Mouse (Mus musculus): ENCODE measurements around the gene Colgalt1.

Colgalt1 gene

DNA sequence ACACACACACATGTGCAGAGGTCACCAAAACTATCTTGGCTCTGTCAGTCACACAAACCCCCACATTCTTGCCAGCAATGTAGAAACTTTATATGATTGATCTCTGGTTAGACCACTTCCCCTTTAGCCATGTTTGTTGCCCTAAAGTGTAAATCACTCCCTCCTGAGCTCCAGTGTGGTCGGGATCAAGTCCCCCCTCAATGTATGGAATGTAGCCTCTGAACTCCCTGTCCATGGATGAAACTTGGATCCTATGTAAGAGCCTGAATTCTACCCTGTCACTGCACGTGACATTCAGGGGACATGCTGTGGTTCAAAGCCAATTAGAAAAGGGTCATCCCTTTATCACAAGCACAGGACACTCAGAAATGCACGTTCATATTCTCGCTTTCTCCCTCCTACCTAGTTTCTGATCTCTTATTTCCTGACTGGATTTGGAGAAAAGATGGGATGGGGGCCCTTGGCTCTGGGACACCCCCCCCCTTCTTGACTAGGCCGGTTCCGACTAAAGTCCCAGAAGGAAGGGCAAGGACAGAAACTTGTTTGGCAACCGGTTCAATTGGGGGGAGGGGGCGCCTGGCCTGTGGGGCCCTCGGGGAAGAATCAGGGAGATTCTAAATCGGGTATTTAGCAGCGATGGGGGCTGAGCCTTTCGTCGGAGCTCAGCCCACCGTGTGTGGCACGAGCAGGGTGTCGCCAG, 17.7 kb downstream of the Colgalt1 start:
- no peak for DNase-seq (ENCODE audit: low spot score in 2 of 2)

DNA sequence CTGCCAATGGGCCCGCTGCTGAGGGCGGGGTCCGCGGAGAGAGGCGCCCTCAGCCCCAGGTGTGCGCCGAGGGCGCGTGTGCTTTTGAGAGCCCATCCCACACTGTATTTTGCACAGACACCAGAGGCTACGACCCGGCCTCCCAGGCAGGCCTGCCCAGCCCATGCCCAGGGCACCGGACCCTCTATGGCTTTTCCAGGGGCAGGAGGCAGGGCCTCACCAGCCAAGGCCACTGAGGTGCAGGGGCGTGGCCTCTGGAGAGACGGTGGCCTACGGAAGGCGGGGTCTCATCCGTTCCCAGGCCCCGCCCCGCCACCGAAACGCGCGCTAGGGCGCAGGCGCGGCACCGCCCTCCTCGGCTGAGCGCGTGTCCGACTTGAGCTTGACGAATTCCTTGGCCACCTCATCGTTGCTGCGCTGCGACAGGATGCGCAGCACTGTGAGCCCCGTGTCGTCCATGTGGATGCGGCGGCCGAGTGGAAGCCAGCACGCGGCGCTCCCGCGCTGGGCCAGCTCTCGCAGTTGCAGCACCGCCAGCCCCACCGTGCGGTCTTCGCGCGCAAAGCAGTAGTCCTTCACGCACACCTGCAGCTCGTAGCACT, 18.4 kb downstream of the Colgalt1 start:
- DNase-seq (ENCODE audit: low spot score in 2 of 2): peak; percentile 82 to 84

DNA sequence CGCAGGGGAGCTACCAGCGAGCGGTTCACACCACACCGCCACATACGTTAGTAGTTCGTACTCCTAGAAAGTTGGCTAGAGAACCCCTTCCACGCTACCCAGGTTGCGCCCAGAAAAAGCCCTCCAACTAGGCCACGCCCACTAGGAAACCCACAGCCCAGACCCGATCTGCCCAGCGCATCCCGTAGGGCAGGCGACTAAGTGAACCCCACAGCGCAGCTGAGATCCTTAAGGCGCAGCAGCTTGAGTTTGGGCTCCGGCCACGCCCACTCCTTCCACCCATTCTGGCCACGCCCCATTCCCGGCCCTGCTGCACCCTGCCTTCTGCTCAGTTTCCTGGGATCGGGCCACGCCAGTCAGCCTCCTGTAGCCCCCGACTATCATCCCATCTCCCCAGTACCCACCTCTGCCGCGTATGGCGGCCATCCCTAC, 19.0 kb downstream of the Colgalt1 start:
- DNase-seq (ENCODE audit: low spot score in 2 of 2): peak in 1 of 2 experiments; percentile 34

DNA sequence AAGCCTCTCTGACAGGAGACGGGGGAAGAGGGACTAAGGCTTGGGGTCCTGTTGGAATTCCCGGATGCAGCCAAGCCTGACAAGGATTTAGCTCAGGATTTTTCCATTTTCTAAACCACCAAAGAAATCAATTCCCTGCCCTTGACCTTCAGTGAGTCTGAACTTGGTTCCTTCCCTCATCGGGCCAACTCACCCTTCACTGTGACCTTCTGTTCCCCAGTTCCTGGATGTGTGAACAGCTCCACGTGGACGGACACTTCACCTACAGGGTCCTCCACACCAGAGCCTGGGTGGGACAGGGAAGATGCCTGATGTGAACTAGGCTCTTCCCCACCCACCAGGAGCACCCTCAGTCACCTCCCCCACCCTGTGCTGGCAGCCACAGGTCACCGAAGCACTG, 20.0 kb downstream of the Colgalt1 start:
- DNase-seq (ENCODE audit: low spot score in 2 of 2): no peak

DNA sequence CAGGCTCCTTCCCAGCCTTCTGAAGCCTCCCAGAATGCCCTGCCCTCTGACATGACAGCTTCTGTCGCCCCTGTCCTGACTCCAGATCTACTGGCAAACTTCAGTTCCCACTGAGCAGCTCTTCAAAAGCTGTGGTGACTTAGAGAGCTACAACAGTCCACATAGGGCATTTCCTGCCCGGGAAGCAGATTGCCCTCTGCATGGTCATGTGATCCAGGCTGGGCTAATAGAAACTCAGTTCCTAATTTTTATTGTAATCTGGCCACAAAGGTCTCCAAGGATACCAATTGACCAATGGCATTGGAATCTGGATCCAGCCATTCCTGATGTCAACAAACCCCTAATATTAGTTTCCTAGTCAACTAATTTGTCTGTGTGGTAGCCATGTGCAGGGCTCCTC, 21.1 kb downstream of the Colgalt1 start:
- DNase-seq (ENCODE audit: low spot score in 2 of 2): no peak

DNA sequence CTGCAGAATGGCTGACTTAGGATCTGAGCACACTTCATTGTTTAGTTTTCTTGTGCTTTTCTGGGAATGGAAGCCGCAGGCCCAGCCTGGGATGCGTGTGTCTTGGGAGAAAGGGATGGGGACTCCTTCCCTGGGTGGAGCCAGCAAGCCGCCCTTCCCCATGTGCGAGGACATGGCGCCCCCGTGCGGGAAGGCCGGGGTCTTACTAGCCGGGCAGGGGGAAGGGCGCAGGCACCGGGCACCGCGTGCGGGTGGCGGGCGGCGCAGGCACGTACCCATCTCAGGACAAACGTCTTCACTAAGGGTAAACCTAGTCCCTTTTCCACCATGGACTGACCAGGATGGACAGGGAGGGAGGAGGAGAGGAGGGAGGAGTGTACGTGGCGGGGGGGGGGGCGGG, 22.4 kb downstream of the Colgalt1 start:
- DNase-seq (ENCODE audit: low spot score in 2 of 2): no peak

DNA sequence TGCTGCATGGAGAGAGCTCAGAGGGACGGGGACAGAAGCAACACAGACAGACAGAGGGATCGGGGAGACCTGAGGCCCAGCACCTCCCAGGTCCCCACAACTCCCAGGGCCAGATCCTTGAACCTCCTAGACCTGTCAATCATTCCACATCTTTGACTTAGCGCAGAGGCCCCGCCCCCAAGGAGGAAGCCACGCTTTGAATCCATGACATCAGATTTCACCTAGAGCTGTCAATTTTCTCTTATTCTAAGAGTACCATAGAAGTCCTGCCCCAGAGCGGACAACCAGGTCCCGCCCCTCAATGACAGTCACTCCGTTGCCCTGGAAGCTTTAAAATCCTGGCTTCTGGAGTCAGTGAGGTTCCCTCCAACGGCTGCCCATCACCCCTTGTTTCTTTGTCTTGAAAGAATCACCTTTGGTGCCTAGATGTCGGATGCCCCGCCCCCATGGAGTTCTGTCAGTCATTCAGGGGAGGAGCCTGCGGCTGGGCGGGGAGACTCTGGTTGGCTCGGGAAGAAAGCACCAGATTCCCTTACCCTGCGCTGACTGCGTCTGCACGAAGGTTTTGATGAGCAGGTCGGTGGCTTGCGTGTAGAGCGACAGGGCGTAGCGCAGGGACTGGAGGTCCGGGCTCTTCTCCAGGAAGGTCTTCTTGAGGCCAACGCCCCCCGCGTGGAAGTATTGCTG, 23.3 kb downstream of the Colgalt1 start:
- DNase-seq (ENCODE audit: low spot score in 2 of 2): no peak

DNA sequence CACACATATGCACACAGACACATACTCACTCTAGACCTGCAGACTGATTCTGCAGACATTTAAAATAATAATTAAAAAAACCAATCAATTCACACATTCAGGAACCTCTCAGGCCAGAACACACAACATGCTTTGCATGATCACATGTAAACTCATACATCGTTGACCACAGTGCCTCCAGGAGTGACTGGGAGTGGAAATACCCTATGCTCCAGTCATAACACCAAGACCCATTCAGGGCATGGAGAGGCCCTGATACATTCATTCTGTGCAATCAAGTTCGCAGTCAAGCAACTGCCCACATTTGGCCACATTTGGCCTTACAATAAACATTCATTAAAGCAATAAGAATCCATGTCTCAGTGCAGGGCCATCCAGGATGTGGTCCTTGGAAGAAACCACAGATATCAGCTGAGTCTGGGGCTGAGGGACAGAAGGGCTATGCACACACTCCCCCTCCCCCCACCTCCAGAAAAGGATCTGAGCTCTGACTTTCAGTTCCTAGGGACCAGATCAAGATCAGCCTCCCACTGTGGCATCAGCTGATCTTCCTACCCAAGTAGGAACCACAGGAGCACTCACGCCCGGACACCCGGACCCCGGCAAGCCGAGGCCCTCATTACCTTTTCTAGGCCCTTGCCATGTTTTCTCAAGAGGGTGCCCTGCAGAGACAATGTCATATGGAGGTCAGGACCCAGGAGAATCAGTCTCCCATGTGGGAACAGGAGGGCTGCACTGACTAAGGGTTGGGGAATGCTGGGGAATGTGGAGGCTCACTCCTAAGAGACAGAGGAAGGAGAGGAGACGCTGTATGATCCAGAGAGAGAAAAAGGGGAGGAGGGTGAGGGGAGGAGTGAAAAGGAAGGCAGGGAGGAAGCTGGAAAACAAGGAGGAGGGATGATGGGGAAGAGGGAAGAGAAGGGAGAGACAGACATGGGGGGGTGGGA, 26.6 kb downstream of the Colgalt1 start:
- DNase-seq (ENCODE audit: low spot score in 2 of 2): no peak

DNA sequence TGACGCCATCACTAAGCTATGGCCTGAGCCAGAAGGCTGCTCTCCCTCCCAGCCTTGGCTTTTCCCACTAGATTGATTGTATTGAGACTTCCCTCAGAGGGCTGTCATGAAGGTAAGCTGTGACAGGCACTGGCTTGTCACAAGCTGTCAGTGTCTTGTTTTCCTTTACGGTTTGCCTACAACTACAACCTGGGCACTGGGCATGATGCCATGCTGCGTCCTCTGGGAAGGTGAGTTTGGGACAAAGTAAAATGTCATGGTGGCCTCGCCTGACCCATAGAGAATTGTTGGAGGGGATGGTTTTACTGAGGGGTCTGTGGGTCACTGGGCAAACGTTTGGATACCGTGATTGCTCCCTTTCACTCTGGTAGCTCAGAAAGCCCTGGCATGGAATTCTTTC, 27.5 kb downstream of the Colgalt1 start:
- no peak for DNase-seq (ENCODE audit: low spot score in 2 of 2)

DNA sequence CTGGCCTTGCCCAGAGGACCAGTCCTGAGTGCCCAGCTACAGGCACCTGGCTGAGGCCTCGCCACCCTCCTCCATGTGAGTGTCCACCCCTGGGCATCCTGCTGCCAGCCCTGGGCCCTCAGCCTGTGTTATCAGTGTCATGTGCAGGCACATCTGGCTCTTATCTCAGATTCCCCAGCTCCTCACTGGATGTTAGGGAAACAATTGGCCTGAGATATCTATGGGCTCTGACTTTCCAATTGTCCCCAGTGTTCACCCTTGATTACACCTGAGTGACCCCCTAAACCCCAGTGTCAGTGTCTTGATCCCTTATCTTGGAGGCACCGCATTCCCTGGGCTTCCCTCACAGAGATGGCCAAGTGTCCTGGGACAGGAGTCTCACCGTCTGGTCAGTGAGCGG, 28.5 kb downstream of the Colgalt1 start:
- DNase-seq (ENCODE audit: low spot score in 2 of 2): no peak

DNA sequence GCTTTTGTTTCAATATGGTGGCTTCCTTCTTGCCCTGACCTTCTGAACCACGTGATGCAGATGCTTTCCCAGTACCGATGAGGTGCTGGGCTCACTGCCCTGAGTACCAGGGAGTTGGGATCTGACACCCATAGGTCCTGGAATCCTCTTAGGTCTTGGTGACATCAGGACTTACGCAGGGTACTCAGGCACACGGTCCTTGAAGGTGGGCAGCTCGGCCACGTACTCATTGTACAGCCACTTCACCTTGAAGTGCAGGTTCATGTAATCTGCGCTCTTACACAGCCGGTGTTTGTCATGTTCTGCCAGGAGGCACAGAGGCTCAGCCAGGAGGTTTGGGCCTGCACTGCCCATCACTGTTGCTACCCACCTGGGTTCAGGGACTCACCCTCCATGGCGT, 34.7 kb downstream of the Colgalt1 start:
- no peak for DNase-seq (ENCODE audit: low spot score in 2 of 2)

DNA sequence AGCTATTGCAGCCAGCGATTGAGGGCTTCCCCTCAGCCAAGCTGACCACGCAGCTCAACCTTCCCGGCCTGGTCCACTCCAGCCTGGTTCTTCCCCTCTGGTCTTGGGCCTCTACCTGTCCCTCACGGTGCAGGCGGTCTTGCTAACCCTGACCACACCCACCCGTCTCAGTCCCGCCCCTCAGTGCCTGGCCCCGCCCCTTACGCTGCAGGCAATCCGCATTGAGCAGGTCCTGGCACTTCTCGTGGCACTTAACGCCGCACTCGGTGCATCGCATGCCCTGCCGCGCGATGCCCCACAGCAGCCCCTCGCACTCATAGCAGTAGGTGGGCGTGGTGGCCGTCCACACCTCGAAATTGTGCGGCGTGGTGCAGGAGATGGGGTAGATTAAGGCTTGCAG, 43.8 kb downstream of the Colgalt1 start:
- DNase-seq (ENCODE audit: low spot score in 2 of 2): no peak

DNA sequence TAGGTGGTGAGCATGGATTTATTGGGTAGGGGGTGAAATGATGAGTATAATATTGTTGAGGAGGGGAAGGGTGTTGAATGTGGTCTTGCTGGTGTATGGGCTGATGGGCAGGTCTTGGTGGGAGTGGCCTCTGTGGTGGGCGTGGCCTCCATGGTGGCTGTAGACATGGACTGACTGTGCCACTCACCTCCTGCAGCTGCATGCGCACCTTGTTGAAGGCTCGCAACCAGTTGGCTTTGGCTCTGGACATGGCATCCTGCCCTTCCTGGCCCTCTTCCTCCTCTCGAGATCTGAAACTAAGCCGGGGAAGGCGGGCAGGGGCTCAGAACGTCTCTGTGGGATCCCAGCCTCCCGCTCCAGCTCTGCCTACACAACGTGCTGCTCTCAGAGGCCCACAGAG, 47.0 kb downstream of the Colgalt1 start:
- no peak for DNase-seq (ENCODE audit: low spot score in 2 of 2)

DNA sequence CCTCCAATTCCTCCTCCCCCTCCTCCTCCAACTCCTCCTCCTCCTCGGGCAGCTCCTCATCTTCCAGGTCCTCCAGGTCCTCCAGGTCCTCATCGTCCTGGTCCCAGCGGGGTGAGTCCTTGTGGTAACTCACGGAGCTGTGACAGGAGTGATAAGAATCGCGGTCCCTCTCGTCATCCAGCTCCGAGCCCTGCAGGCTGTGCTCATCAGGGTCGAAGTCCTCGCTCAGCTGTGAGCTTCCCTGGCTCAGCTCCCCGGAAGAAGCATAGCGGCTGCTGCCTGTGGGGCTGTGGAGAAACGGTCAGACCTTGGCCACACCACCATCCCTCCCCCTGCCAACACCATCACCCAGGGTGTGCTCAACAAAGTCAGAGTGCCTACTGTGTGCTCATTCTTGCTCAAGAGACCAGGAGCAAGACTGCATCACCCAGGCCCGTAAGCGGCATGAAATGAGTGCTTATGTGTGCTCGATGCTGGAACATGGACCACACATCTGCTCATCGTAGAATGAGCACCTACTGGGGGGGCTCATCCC, 47.8 kb downstream of the Colgalt1 start:
- DNase-seq (ENCODE audit: low spot score in 2 of 2): no peak

DNA sequence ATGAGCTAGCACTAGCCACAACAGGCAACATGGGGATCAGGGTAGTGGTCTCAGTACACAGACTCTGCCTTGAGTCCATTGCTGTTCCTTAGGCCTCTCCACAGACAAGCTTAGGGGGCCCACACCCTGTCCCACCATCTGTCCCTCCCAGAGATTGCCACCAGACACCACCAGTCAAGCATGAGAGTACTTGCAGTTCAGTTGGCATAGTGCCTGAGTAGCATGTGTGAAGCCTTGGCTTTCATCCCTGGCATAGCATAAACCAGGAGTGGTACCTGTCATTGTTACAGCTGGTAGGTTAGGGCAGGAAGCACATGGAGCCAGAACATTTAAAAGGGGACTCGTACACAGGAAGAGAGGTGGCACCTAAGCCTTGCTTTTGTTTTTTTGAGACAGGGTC, 49.0 kb downstream of the Colgalt1 start:
- no peak for DNase-seq (ENCODE audit: low spot score in 2 of 2)

DNA sequence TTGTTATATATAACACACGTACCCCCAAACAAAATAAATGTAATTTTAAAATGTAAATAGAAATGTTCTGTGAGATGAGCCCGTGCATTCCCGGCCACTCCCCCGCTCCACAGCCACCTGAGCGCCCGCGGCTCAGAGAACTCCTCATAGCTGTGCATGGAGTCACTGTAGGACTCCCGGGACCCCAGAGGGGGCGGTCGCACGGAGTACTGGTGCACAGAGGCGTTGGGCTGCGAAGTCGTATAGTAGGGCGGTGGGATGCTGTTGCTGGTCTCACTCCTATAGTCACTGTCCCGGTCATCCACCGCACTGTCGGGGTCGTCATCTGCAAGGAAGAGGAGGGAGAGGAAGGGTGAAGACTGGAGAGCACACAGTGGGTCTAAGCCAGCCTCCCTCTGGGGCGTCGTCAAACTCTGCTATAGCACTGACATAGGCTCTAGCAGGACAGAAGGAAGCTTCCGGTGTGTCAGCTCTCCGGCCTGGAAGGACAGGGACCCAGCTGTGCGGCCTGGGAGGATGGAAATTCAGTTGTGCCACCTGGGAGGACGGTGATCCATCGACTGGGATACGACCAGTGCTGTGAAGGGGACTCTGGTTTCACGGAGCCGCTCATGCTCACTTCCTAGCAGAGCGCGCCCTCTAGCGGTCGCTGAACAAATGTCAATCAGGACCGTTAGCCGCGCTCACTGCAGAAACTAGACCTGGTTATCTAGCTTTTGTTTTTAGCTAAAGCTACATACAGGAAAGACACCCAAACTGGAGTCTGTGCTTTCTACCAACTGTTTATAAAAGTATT, 49.7 kb downstream of the Colgalt1 start:
- peak; percentile 71 to 81 for DNase-seq (ENCODE audit: low spot score in 2 of 2)

DNA sequence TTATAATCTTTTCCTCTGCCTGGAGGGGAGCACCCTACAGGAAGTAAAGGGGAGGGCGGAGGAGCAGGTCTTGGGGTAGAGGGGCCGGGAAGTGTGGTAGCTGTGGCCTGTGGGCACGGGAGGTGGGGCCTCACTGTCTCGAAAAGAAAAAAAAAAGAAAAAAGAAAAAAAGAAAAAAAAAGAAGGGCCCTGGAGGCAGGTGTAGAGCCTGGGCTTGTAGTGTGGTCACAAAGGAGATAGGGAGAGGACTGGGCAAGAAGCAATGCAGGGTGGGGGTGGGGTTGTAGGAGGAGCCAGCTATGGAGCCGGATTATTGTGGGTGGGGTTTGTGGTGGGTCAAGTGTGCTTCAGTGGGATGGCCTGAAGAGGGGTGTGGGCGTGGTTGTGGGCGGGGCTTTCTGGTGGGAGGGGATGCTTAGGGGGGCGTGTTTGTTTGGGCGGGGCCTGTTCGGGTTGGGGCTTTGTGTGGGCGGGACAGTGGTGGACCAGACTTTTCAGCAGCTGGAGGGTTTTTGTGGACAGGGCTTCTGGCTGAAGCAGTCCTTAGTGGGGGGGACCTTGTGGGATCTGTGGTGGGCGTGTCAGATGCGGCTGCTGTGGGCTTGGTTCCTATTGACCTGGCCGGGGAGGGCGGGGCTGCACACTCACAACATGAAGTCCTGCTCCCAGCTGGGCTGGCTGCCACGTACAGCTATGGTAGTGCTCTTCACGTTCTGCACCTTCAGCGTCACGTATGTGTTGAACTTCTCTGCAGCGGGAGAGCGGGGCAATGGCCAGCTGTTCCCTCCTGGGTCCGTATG, 54.7 kb downstream of the Colgalt1 start:
- no peak for DNase-seq (ENCODE audit: low spot score in 2 of 2)

DNA sequence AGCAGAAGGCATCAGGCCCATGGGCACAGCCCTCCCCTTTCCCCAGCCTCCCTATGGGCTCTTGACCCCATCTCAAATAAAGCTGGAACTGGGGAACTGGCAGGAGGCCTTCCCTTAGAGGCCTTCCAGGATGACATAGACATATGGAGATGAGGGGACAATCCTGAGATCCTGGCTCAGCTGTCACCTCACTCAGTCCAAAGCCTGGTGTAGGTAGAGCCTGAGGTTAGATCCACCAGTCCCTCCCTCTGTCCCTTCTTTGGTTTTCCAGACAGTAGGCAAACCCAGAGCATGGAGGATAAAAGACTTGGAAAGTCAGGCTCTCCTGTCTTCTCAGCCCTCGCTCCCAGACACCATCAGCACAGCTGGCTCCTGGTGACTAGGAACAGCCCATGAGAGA, 56.1 kb downstream of the Colgalt1 start:
- no peak for DNase-seq (ENCODE audit: low spot score in 2 of 2)

DNA sequence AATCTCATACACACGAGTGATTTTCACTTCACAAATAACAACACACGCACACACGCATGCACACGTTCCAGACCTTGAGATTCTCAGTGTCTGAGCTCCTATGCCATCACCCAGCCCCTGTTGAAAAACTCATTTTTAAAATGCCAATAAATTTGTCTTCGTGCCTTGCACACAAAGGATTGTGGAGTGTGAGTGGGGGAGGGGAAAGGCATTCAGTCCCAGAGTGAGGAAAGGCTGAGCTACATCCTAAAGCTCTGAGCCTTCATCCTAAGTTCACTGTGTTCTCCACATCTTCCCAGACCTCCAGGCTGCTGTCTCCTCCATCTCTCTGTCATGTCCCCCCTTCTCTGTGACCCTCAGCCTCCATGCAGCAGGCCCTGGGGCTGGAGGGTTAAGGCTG, 56.5 kb downstream of the Colgalt1 start:
- DNase-seq (ENCODE audit: low spot score in 2 of 2): no peak

Measured in frontal cortex, postnatal 25 days (tissue).